Mouse (Mus musculus) retina, postnatal 1 day (tissue): ENCODE results near the gene Dazap1.
A peak's percentile ranks its signal among the peaks of the same experiment; 100 is the strongest.

ENCODE experiments used
- DNase-seq: peaks from one replicate; pipeline ENCODE4 v3.0.0-alpha.2; 2012

The Dazap1 gene

GRCm38 (mm10) chr10:80300672-80301181, 39.4 kb downstream of the Dazap1 start:
- DNase-seq = peak; percentile 77

- DNase-seq = no peak
Measured at GRCm38 (mm10) chr10:80301256-80302081, 40.2 kb downstream of the Dazap1 start.

- DNase-seq = no peak
Measured at GRCm38 (mm10) chr10:80302082-80302355, 40.7 kb downstream of the Dazap1 start.

GRCm38 (mm10) chr10:80302471-80302881, 41.2 kb downstream of the Dazap1 start:
- peak; percentile 63 for DNase-seq

GRCm38 (mm10) chr10:80304458-80304857, 43.2 kb downstream of the Dazap1 start:
- no peak for DNase-seq

- no peak for DNase-seq
Measured at GRCm38 (mm10) chr10:80304862-80305261, 43.6 kb downstream of the Dazap1 start.

- no peak for DNase-seq
Measured at GRCm38 (mm10) chr10:80311560-80311959, 50.3 kb downstream of the Dazap1 start.

GRCm38 (mm10) chr10:80312586-80313504, 51.6 kb downstream of the Dazap1 start:
- no peak for DNase-seq

GRCm38 (mm10) chr10:80313627-80314201, 52.4 kb downstream of the Dazap1 start:
- DNase-seq = no peak

GRCm38 (mm10) chr10:80314494-80315001, 53.3 kb downstream of the Dazap1 start:
- DNase-seq = no peak

GRCm38 (mm10) chr10:80315315-80315714, 54.0 kb downstream of the Dazap1 start:
- no peak for DNase-seq

GRCm38 (mm10) chr10:80316359-80316781, 55.1 kb downstream of the Dazap1 start:
- peak; percentile 51 for DNase-seq

- DNase-seq = no peak
Measured at GRCm38 (mm10) chr10:80317011-80317410, 55.7 kb downstream of the Dazap1 start.

GRCm38 (mm10) chr10:80320340-80320760, 59.1 kb downstream of the Dazap1 start, which contains the start of gene 2310011J03Rik:
Gene 2310011J03Rik, minus strand, starts transcription at chr10:80320537.
- peak; percentile 94 for DNase-seq

- no peak for DNase-seq
Measured at GRCm38 (mm10) chr10:80321014-80321669, 59.9 kb downstream of the Dazap1 start.

- no peak for DNase-seq
Measured at GRCm38 (mm10) chr10:80321670-80322581, 60.6 kb downstream of the Dazap1 start.

GRCm38 (mm10) chr10:80322811-80323211, 61.5 kb downstream of the Dazap1 start:
- peak; percentile 40 for DNase-seq

GRCm38 (mm10) chr10:80323261-80324119, 62.2 kb downstream of the Dazap1 start:
- DNase-seq = peak; percentile 78

GRCm38 (mm10) chr10:80324120-80325037, 63.1 kb downstream of the Dazap1 start:
- no peak for DNase-seq
